Mouse (Mus musculus) frontal cortex, postnatal 10 days (tissue): ENCODE results near the gene Dgcr8.
A peak's percentile ranks its signal among the peaks of the same experiment; 100 is the strongest.
"Not testable (repeated sequence)": the region's sequence is repeated elsewhere in the genome, so short reads cannot be mapped to it uniquely, and the experiment has no call there.

Source experiments
- DNase-seq, 2 experiments: peaks; one replicate each; pipeline ENCODE4 v3.0.0; 2022; ENCODE audit warnings: low spot score in 2 of 2, mixed read lengths in 1 of 2

Gene Dgcr8

DNA sequence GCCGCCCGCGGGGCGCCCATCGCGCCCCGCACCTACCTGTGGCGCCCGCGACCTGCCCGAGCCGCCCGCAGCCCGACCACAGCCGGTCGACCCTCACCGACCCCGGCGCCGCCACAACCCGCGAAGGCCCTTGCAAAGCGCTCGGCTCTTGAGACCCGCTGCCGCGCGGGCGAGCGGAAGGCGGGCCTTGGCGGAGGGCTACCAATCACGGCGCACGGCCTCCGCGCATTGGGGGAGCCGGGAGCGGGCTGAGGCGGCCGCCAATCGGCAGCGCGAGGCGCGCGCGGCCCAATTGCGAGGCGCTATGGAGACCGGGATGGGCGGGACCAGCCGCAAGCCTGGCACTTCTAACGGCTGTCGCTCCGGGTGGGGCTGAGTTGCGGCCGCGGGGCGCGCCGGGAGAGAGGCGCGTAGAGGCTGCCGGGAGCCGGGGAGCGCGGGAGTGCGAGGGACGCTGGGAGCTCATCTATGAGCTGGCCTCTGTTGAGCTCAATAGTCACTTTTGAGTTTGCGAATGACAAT is at the start of gene Dgcr8:
Gene Dgcr8, minus strand, starts transcription at position 180 of the 522 bp plus-strand sequence.
- peak; percentile 96 to 99 for DNase-seq

DNA sequence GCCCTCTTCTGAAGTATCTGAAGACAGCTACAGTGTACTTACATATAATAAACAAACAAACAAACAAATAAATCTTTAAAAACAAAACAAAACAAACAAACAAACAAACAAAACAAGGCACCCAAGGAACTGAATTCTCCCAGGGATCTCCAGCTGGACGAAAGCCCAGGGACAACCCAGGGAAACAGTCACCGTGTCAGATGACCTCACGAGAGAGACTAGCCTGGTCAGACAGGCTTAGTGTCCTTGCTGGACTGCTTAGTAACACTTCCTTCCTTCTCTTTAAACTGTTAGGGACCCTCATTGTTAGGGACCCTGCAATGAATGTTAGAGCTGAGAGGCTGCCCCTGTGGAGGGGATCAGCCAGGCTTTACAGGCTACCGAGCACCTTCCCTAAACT is 48.2 kb upstream of the Dgcr8 start:
- DNase-seq, result no peak

DNA sequence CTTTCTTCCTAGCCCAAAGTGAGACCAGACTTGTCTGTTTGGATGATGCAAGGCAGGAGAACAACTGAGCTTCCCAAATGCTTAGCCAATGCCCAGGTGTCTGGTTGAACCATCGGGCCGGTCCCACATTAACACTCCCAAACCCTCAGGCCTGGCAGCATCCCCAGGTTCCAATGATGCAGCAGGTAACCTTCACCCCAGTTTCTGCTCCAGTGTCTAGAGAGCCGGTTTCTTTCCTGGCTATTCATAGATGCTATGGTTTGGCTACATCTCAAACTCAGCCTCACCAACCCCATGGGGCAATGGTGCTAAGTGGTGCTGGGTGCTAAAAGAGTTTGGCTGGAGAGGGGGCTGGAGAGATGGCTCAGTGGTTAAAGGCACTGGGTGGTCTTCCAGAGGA is 46.9 kb upstream of the Dgcr8 start:
- DNase-seq, result no peak

DNA sequence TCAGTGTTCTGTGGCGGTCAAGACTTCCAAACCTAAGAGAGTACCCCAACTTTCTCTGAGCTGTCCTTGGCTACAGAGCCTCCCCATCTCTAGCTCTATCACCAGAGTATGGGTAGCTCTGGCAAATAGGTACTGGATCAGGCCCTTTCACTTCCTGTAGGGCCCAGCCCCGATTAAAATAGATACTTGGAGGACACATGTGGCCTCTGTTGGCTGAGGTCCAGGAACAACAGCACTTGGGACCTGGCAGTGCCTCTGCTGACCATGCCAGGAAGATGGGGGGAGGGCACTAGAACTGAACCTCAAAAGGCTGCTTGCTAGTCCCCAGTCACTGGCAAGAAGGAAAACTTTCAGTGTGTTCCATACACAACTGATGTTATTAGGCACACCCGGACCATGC is 44.9 kb upstream of the Dgcr8 start:
- no peak for DNase-seq

DNA sequence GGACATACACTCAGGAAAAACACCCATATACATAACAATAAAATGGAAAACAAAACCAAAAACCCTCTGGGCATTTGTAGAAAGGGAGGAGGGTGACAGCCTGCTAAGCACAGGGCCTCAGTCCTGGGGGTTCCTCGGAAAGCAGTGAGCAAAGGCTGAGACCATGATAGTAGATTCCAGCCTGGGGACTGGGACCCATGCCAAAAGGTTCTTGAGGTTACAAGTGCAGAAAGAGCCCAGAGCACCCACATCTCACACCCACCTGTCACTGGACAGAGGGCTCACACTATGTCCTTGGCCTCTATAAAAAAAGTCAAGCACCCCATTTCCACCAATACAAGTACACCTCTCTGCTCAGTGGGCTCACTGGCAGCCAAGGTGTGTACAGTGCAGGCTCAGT is 39.5 kb upstream of the Dgcr8 start:
- no peak for DNase-seq

DNA sequence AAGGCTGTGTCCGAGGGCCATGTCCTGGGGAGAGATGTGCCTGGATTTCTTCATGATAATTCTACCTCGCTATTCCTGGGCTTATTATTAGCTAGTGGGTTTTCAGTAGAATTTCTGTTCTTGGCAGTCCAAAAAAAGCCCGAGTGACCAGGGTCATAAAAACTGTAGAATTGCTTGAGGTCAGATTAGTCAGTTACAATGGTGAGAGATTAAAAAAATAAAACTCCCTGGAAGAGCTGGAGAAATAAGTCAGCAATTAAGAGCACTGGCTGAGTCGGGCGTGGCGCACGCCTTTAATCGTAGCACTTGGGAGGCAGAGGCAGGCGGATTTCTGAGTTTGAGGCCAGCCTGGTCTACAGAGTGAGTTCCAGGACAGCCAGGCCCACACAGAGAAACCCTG is 38.9 kb upstream of the Dgcr8 start:
- no peak for DNase-seq

DNA sequence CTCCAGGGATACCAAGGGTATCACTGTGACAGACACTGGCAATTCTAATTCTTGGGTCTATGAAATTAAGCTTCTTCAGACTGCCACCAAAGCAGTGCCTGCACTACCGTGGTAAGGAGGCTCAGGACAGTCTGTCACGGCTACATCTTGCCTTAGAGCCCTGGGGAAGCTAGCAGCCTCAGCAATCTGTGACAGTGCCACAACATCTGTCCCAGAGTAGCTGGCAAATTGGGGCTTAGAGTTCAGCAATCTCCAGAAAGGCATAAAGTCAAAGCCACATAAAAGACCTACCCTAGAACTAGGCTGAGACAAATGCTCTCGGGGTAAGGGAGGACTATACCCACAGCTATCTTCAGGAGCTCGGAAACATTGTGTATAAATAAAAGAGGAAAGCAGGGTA is 36.7 kb upstream of the Dgcr8 start:
- no peak for DNase-seq

DNA sequence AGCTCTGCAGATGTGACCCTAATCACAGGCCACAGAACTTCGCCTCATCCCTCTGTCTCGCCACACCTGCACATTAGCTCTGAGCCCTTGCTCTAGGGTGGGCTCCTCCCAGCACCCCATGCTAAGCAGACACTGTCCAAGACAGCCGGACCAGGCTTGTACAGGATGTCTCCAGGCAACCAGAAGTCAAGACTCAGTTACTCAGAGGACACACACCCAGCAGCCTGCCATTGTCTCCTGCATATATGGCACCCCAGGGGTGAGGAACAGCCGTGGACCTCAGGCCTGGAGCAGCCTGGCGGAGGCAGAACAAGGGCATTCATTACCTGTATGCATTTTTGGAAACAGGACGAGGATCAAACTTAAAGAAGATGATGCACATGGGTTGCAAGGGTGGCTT is 35.0 kb upstream of the Dgcr8 start:
- DNase-seq, result no peak

DNA sequence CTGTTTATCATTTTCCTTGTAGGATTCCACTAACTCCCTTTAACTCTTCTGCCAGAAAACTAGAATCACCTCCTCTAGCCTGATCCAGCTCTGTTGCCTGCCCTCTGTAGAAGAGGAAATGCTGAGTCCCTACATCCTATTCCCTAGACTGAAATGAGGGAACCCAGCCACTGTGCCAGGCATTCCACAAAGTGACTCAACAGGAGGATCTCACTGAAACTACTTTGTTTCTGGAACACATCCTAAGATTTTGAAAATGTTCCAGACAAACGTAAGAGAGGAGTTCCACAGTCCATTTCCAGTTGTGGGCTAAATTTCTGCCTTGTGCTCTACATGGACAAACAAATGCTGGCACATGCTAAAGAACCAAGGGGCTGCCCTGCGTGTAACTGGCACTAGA is 34.4 kb upstream of the Dgcr8 start:
- no peak for DNase-seq

DNA sequence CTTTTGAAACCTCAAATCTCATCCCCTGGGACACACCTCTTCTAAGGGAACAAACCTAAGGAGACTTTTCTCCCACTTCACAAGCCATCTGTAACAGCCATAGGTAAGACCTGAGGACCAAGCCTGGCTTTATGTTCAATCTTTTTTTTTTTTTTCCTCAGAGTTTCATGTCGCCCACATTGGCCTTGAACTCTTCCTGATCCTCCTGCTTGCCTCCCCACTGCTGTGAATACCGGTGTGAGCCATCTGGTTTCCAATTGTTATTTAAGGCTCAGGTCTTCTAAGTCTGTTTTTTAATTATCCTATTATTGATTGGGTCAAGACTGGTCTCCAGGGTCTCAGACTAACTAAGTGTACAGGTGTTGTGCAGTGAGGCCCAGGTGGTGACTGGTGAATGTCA is 32.4 kb upstream of the Dgcr8 start:
- no peak for DNase-seq

DNA sequence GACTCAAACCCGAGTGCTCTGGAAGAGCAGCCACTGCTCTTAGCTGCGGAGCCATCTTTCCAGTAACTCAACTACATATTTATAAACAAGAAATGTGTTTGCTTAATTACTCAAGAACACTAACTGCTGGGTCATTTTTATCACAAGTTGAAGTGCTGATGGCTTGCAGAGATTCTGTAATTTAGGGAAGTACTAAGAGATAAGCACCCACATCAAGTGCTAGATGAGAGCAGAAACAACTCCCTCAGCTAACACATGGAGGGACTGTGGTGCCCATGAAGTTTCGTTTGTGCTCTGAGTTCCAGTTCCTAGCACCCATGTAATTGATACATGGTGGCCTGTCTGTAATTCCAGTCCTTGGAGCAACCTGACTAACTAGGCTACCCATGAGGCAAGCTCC is 29.9 kb upstream of the Dgcr8 start:
- DNase-seq, result no peak

DNA sequence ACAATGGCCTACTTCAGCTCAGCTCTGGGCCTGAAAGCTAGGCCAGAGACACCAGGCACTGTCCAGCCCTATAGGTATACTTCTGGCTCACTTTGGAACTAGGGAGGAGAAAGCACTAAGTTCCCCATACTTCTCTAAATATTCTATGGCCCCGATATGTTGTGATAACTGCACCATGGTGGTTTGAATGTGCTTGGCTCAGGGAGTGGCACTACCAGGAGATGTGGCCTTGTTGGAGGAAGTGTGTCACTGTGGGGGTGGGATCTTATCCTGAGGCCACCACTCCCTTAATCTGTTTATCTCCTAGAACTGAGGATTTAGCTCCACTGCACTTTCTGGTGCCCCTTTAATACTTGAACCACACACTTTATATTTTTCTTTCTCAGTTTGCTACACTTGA is 19.1 kb upstream of the Dgcr8 start:
- no peak for DNase-seq

DNA sequence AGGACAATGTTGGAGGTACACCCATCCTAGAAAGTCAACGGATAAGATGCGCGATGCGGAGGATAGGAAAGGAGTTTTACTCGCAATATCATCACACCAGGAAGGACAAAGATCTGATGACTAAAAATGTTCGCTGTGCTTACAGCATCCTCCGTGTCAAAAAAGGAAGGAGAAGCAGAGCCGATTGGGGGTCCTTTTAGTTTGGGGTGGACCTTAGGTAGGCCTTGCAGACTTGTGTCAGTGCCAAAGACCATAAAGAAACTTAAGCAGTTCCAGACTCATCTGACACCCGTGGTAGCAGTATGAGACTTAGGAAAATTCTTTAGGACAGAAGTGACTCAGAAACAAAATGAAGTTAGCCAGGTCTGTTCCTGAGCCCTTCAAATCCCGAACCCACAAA is 568 bp upstream of the Dgcr8 start:
- not testable (repeated sequence) for DNase-seq

DNA sequence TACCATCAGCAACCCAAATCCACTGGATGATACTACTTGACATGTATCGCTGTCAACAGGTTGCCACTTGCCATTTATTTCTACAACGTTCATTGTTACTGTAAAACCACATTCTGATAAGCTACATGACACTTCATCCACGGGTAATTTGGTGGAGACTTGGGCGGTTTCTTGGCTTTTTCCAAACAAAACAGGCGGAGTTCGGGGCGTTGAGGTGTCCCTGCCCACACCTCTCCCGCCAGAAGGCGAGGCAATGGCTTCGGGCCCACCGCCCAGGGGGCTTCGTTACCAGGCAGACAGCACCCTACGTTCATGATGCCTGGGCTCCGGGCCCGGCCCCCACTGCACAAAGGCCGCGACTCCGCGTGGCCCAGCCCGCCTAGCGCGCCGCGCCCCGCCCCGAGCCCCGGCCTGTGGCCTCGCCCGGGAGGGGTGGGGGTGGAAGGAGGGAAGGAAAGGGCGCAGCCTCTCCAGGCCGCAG is 425 bp downstream of the Dgcr8 start:
- DNase-seq, result peak in 1 of 2 experiments; percentile 51

DNA sequence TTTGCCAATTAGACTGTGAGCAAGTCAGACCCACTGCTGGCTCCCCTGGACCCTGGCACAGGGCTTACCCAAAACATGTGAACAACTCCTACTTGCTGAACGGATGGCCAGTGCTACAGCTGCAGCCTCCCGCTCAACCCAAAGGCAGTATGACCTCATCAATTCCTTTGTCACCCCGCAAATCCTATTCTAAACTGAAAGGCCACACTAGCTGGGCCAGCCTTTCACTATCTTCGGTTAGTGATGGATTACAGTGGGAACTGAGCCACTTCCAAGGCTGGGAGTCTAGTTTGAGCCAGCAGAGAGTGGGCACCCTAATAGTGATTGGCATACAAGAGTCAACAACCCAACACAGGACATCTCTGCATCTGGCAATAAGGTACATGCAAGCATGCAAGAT is 880 bp downstream of the Dgcr8 start:
- DNase-seq, result no peak

DNA sequence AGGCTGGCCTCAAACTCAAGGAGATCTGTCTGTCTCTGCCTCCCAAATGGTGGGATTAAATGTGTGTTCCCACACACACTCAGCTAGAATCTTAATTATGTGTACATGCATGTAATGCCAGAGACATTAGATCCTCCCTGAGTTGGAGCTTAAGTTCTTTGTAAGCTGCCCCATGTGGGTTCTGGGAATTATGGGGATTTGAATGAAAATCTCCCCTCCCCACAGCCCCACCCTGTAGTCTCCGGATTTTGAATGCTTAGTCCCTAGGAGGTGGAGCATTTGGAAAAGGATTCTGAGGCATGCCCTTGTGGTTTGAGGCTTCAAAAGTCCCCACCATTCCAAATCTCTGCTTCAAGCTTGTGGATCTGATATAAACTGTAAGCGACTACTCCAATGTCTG is 13.9 kb downstream of the Dgcr8 start:
- no peak for DNase-seq

DNA sequence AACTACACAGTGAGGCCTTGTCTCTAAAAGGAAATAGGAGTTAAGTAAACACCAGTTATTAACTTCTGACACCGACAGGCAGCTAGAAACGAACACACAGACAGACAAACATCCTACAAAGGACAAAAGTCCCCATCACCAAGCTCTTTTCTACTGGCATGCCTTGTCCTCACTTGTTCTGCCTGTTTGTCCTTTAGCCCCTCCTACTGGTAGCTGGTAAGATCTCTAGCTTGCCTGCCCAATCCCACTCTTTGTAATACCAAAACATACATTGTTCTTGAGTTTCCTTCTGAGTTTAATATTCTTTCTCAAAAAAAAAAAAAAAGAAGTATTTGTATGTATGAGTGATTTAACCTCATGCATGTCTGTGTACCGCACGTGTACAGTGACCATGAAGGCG is 20.9 kb downstream of the Dgcr8 start:
- no peak for DNase-seq

DNA sequence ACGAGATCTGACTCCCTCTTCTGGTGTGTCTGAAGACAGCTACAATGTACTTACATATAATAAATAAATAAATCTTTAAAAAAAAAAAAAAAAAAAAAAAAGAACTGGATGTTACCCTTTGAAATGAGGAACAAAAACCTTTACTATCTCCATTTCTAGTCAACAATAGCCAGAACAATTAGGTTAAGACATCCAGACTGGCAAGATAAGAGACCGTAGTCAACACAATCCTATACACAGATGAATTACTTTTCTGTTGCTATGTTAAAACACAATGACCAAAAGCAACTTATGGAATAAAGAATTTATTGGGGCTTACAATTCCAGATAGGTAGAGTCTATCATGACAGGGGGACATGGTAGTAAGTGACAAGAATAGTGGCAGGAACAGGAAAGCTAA is 24.0 kb downstream of the Dgcr8 start:
- DNase-seq, result no peak

DNA sequence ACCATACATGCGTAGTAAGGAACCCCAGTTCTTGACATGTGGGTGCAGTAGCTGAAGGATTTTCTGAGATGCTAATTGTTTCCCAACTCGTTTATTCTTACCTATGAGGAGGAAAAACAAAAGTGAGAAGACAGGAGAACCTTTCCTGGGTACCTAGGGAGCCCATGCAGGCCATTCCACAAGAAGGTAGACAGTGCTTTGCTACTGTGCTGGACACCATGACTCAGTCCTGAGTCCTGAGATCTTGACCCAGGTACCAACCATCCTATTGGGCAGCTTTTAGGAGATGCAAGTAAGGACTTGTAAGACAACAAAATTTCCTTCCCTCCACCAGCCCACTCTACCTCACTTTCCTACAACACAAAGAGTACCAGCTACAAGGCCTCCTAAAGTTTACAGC is 30.8 kb downstream of the Dgcr8 start, which contains the start of gene Gm49776:
Gene Gm49776, minus strand, starts transcription at position 101 of the 400 bp plus-strand sequence.
- no peak for DNase-seq

DNA sequence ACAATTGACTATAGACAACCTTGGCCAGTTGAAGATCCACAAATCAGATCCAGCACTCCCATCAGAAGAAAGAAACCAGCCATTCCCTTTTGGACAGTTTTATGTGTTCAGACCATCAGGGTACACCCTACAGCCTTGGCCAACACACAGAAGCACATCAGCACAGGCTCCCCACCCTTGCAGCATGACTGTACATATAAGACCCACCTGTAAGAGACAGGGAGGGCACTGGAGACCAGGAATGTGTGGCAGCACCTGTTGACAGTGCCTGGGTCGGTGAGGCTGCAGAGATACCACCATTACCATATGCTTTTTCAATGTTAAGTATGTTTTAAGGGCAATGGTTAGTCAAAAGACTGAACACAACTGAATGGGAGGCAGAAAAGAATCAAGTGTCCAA is 35.2 kb downstream of the Dgcr8 start:
- no peak for DNase-seq

DNA sequence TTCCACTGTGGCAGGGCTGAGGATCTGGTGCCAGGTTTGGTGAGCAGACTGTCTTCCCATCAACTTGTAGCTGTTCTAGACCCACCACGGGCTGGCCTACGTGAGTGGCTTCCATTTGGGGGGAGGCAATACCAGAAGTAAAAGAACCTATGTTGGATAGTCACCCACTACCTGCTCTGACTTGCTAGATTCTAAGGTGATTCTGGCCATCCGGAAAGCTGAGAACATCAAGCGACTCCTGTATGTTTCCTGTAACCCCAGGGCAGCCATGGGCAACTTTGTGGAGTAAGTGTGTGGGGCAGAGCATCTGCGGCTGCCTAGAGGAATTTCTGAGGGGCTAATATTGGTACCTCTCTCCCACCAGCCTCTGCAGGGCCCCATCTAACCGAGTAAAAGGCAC is 36.3 kb downstream of the Dgcr8 start:
- DNase-seq, result no peak

DNA sequence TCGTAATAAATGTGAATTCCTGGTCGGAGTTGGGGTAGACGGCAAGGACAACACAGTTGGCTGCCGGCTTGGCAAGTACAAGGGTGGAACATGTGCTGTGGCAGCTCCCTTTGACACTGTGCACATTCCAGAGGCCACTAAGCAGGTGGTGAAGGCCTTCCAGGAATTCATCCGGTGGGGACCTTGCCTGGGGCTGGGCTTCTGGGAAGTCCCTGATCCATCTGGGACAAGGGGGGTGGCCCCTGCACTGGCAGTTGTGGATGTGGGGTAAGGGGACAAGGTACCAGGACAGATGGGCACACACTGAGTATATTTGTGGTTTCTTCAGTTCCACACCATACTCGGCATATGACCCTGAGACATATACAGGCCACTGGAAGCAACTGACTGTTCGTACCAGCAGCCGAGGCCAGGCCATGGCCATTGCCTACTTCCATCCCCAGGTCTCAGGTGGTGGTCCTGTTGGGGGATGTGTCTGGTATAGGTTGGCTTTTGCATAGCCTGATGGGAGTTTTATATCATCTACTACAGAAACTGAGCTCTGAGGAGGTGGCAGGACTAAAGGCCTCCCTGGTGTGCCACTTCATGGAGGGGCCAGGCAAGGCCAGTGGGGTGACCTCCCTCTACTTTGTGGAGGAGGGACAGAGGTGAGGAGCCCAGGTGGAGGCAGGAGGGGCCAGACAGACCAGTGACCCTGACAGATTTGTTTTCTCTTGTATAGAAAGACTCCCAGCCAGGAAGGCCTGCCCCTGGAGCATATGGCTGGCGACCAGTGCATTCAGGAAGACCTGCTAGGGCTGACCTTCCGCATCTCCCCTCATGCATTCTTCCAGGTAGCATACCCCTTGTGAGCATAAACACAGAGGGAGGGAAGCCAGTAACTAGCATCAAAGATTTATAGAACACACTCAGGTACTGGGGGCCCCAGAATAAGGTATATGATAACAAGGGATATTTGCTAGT is 37.9 kb downstream of the Dgcr8 start:
- no peak for DNase-seq

DNA sequence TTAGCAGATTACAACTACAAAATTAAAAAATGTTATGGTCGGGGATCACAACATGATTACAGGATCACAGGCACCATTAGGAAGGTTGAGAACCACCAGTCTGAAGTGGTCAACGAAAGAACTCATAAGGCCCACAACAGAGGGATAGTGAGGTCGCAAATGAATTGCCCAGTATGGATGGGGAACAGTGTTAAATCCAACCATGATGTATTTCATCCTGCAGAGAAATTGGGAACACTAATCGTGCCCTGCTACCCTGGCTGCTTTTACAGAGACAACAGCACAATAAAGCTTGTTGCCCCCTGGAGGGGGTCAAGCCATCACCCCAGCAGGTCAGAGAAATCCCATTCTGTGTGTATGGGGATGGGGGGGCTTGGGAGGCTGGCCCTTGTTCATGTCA is 38.8 kb downstream of the Dgcr8 start:
- no peak for DNase-seq
